Mouse (Mus musculus) embryonic facial prominence, embryonic 12.5 days (tissue): ENCODE data around the gene Apol7b. TPM values are rescaled to one million over a fixed set of nuclear protein-coding genes. Genes with fewer than 3 reads are reported as not detected.
"Not testable (repeated sequence)": the region's sequence is repeated elsewhere in the genome, so short reads cannot be mapped to it uniquely, and the experiment has no call there.

Experiments used
- ATAC-seq: fragments of 200-750 bp; cut with Nextera tagmentation; 2 replicates; pipeline ENCODE4 v1.8.0; 2017; ENCODE audit not compliant: insufficient number of reproducible peaks, insufficient read depth, low FRiP score, low TSS enrichment
- H3K27ac ChIP-seq: fragments of 300-500 bp; sonication (generic); 2 replicates; pipeline ENCODE4 v1.5.1; 2016; ENCODE audit warnings: mild to moderate bottlenecking
- H3K27me3 ChIP-seq: fragments of 300-500 bp; sonication (generic); 2 replicates; pipeline ENCODE4 v1.6.1; 2016; ENCODE audit warnings: mild to moderate bottlenecking, moderate library complexity
- H3K36me3 ChIP-seq: fragments of 300-500 bp; sonication (generic); 2 replicates; pipeline ENCODE4 v1.6.1; 2016; ENCODE audit warnings: mild to moderate bottlenecking
- H3K4me1 ChIP-seq: fragments of 300-500 bp; sonication (generic); 2 replicates; pipeline ENCODE4 v1.6.1; 2016
- H3K4me2 ChIP-seq: fragments of 300-500 bp; sonication (generic); replicated peaks from 2 replicates; pipeline ENCODE4 v1.6.1; 2016; ENCODE audit warnings: mild to moderate bottlenecking, moderate library complexity
- H3K4me3 ChIP-seq: fragments of 300-500 bp; sonication (generic); 2 replicates; pipeline ENCODE4 v1.5.1; 2016; ENCODE audit warnings: mild to moderate bottlenecking
- H3K9ac ChIP-seq: fragments of 300-500 bp; sonication (generic); 2 replicates; pipeline ENCODE4 v1.6.1; 2016; ENCODE audit warnings: mild to moderate bottlenecking, moderate library complexity
- H3K9me3 ChIP-seq: fragments of 300-500 bp; sonication (generic); 2 replicates; pipeline ENCODE4 v1.6.1; 2016; ENCODE audit warnings: mild to moderate bottlenecking, moderate library complexity
- WGBS: fragments of 180-500 bp; shearing (Covaris S2); methylation state at CpG from one replicate; pipeline ENCODE4 v1.1.7; 2016; 5-methylcytosine and 5-hydroxymethylcytosine counted together
- polyA plus RNA-seq: library from polyadenylated mRNA; unstranded; fragments of >200 nt; fragmentation: Nextera tagmentation; extraction: Ambion mirVana; gene quantifications from 2 replicates; pipeline ENCODE4 v1.2.1, GENCODE M21; 2016

Apol7b gene
- not detected in 2 replicates for polyA plus RNA-seq

DNA sequence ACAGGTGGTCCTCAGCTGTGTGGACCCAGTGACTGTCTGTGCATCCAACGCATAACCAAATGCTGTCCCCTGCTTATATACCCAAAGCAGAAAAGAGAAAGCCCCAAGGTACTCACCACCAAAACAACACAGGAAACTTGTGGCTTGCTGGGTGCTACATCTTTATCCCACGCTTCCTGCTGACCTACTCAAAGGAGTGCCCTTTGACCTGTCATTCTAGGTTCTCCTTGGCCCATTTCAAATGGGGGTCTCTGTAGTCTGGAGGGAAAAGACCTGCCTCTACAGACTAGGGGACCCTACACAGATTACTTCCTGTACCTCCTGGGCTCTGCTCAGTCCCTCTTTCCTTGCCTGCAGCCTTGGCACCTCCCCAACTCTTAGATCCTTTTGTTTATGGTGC lies at the start of gene Apol7b:
Gene Apol7b, minus strand, starts transcription at position 101 of the 400 bp plus-strand sequence.
- H3K9me3 ChIP-seq, result not testable (repeated sequence)
- 73% methylated on average over 2 of the region's 2 CpGs for WGBS

DNA sequence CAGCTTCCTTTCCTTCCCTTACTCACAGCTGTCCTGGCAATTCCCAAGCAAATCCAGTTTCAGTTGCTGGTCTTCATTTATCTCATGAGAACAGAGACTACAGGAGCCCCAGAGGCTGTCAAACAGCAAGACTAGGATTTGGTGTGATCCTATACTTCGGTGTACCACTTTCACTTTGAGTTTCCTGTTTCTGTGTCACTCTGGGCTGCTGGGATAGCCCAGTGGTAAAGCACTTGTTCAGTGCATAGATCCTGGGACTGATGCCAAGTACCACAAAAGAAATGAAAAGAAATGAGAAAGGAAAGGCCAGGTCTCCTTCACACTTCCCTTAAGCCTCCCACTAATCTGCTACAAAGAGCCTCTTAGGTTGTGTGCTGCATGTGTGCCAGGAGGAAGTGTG lies 47.4 kb upstream of the Apol7b start:
- not testable (repeated sequence) for H3K9ac ChIP-seq, ATAC-seq, H3K27ac ChIP-seq, H3K4me3 ChIP-seq, H3K36me3 ChIP-seq, H3K27me3 ChIP-seq, H3K9me3 ChIP-seq, H3K4me1 ChIP-seq, H3K4me2 ChIP-seq
- WGBS, result 72% methylated on average over 1 of the region's 1 CpGs

More for the DNA sequence above, at the start of gene Apol7b:
- H3K36me3 ChIP-seq, H3K4me3 ChIP-seq, H3K4me1 ChIP-seq, ATAC-seq, H3K9ac ChIP-seq, H3K27ac ChIP-seq, H3K27me3 ChIP-seq, H3K4me2 ChIP-seq: not testable (repeated sequence)

DNA sequence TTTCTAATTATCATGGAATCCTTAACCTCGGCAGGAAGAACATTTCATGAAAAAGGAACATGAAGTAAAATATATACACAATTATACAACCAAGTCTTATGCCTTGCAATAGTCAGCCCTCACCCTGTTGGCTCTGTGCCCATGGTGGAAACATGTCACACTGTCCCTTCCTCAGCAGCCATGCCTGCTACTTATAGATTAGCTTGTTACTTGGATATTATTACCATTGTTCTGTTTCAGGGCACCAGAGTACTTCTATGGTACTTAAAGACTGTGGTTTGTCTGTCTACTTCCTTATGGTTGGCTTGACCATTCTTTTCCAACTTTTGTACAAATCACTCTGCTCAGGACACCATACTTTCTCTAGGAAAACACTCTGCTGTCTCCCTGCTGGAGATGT lies 45.9 kb upstream of the Apol7b start:
- not testable (repeated sequence) for H3K9ac ChIP-seq, H3K27ac ChIP-seq, H3K27me3 ChIP-seq, H3K9me3 ChIP-seq, H3K4me3 ChIP-seq, H3K4me2 ChIP-seq, H3K4me1 ChIP-seq, ATAC-seq, H3K36me3 ChIP-seq
- no CpG with 5 or more reads among the region's 1 CpGs for WGBS

DNA sequence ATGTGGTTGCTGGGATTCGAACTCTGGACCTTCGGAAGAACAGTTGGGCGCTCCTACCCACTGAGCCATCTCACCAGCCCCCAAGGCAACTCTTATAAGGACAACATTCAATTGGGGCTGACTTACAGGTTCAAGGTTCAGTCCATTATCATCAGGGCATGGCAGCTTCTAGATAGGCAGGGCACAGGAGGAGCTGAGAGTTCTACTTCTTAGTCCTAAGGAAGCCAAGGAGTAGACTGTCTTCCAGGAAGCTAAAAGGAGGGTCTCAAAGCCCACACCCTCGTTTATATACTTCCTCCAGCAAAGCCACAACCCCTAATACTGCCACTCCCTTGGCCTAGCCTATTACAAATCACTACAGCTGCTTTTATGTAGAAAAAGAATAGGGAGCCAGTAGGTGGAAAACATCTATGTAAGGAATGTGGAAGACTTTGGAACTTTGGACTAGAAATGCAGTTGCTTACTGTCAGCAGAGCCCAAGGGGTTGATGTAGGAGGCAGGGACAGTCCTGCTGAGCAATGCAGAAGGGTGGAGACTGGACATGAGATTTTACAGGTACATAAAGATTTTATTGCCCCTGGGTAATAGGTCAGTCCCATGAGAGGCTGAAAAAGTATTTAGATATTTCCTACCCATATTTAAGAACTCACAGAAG lies 35.0 kb upstream of the Apol7b start:
- H3K36me3 ChIP-seq, result no peaks in the 10 kb centered on the region
- no peaks in the 10 kb centered on the region for H3K4me1 ChIP-seq
- no peak overlapping the region for H3K4me3 ChIP-seq
- H3K9me3 ChIP-seq, result no peaks in the 10 kb centered on the region
- no peak overlapping the region for H3K27ac ChIP-seq
- 78% methylated on average over 4 of the region's 4 CpGs for WGBS
- no peak for ATAC-seq
- H3K4me2 ChIP-seq, result no peak overlapping the region
- no peak overlapping the region for H3K9ac ChIP-seq
- H3K27me3 ChIP-seq, result no peaks in the 10 kb centered on the region

DNA sequence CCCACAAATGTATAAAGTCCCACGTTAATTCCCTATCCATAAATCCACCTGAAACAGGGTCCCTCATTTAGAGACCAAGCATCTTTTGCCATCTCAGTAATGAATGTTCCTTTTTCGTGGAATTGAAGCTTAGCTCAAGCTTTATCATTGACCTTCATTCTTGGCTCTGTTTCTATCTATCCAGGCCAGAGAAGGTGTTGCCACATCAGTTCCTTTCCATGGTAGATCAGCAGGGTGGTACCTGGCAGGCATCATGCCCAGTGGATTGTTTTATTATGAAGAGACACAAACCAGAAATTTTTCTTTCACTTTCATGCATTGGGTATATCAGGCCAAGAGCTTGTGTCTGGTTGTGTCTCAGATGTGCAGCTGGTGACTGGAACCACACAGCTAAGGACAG lies 29.4 kb upstream of the Apol7b start, which contains the start of gene Apol10a:
Gene Apol10a, plus strand, starts transcription at position 355 of the 400 bp plus-strand sequence.
- not testable (repeated sequence) for H3K9ac ChIP-seq, H3K27ac ChIP-seq, H3K36me3 ChIP-seq, H3K9me3 ChIP-seq, H3K27me3 ChIP-seq, H3K4me1 ChIP-seq, H3K4me2 ChIP-seq, H3K4me3 ChIP-seq, ATAC-seq
- 82% methylated on average over 2 of the region's 2 CpGs for WGBS

DNA sequence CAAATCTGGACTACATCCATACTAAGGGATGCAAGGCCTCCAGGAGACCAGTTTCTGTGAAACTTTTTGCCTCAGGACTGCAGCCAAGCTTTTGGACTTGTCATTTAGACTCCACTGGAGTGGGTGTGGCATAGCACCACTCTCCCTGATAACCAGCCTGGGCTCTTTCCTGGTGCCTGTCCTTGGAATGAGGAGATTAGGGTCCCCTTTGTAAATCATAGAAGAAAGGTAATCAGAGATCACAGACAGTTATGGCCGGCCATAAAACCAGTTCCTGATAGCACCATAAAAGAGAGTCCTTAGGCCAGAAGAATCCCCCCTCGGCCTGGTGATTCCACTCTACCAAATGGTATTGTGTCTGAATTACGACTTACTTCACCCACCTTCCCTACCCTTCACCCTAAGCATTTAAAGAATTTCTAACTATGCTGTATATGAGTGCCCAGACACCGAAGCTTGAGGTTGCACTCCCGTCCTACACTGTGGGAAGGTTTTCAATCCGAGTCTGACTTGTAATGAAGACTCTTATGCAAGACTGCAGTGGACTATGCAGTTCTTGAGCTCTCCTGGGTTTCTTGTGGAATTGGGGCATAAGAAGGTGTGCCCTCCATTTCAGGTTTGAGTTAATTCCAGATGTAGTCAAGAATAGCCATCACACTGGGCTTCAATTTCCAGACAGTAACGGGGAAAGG lies 27.6 kb upstream of the Apol7b start:
- not testable (repeated sequence) for H3K27me3 ChIP-seq, H3K4me3 ChIP-seq, H3K36me3 ChIP-seq, ATAC-seq, H3K4me1 ChIP-seq, H3K9me3 ChIP-seq, H3K4me2 ChIP-seq, H3K27ac ChIP-seq, H3K9ac ChIP-seq
- WGBS, result 85% methylated on average over 7 of the region's 7 CpGs

DNA sequence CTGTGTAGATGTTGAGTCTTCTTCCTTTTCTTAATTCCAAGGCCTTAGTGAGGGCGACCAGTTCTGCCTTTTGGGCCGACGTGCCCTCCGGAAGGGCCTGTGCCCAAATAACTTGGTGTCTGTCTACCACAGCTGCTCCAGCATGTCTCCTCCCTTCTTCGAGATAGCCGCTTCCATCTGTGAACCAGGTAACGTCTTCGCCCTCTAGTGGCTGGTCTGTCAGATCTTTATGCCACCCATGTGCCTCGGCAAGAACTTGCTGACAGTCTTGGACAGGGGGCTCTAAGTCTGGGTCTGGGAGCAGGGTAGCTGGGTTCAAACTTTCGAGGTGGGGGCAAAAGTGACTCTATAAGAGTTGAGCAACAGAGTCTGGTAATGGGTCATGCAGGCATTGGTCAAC lies 2.6 kb upstream of the Apol7b start:
- not testable (repeated sequence) for ATAC-seq, H3K36me3 ChIP-seq
- 57% methylated on average over 10 of the region's 10 CpGs for WGBS

DNA sequence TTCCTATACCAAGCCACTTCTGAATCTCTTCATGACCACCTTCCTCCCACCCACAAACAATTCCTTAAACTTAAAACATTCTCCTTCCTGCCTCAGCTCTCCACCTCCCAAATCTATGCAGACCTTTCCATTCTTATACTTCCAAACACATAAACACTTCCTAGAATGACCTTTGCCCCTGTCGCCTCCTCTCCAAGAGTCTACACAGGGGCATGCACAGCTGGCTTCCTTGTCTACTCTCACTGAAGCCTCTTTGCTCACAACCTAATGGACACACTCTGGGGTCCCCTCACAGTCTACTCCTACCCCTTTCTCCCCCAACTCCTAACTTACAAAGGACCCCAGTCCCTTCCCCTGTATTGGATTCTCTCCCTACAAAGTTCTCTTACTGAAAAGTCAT lies 1.6 kb downstream of the Apol7b start:
- H3K4me1 ChIP-seq, H3K4me2 ChIP-seq, ATAC-seq, H3K27me3 ChIP-seq, H3K9me3 ChIP-seq, H3K4me3 ChIP-seq, H3K36me3 ChIP-seq, H3K9ac ChIP-seq, H3K27ac ChIP-seq: not testable (repeated sequence)
- 59% methylated on average over 1 of the region's 1 CpGs for WGBS

More for the DNA sequence above, 2.6 kb upstream of the Apol7b start:
- not testable (repeated sequence) for H3K9me3 ChIP-seq, H3K4me3 ChIP-seq, H3K9ac ChIP-seq, H3K27me3 ChIP-seq, H3K4me1 ChIP-seq, H3K4me2 ChIP-seq, H3K27ac ChIP-seq

DNA sequence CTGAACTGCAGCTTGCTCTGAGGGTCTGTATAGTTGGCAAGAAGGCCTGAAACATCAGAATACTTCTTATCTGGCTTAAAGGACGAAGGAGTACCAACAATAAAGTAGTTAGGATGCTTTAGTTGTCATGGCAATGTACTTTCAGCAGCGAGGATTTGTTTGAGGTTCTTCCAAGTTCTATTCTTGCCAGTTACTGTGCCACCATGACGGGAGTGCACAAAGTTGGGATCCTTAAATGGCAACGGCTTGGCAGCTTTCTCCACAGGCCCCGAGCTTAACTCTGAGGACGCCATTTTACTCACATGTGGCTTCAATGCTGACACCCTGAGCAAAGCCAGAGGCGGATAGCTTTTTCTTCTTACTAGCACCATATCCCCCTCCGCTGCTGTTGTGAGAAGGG lies 2.5 kb downstream of the Apol7b start:
- H3K4me3 ChIP-seq, H3K36me3 ChIP-seq, ATAC-seq, H3K9ac ChIP-seq, H3K4me2 ChIP-seq, H3K4me1 ChIP-seq, H3K27ac ChIP-seq, H3K27me3 ChIP-seq, H3K9me3 ChIP-seq: not testable (repeated sequence)
- 86% methylated on average over 8 of the region's 8 CpGs for WGBS

DNA sequence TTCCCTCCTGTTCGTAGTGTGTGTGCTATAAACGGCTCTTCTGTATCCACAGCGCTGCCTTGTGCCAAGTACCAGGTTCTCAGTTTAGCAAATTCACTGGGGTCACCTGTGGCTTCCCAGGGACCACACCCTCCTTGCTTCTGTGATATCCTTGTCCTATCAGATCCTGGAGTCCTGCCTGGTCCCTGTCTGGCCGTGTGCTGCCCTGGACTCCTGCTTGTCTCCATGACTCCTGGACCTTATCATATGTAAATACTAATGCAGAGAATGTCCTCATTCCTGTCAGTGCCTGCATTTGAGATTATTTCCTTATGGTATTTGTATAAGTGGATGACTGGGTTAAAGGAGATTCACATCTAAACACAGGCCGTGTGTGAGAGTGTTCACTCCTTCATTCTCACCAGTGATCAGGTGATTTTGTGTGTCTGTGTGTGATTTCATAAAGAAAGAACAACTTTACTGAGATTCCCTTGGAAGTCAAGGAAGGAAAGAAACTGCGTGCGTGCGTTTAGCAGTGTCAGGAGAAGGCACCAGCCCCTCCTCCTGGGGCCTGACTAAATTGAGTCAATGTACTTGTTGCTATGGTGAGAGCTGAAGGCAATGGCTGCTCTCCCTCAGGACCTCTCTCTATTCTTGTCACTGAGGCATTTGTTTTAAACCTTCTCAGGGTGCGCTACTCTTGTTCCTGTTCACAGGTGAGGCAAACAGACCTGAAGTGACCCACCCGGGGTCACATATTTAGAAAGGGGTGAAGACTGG lies 18.4 kb downstream of the Apol7b start:
- not testable (repeated sequence) for H3K27me3 ChIP-seq, H3K4me1 ChIP-seq, H3K27ac ChIP-seq, H3K36me3 ChIP-seq, ATAC-seq, H3K9ac ChIP-seq, H3K4me3 ChIP-seq, H3K9me3 ChIP-seq, H3K4me2 ChIP-seq
- WGBS, result 68% methylated on average over 9 of the region's 10 CpGs

DNA sequence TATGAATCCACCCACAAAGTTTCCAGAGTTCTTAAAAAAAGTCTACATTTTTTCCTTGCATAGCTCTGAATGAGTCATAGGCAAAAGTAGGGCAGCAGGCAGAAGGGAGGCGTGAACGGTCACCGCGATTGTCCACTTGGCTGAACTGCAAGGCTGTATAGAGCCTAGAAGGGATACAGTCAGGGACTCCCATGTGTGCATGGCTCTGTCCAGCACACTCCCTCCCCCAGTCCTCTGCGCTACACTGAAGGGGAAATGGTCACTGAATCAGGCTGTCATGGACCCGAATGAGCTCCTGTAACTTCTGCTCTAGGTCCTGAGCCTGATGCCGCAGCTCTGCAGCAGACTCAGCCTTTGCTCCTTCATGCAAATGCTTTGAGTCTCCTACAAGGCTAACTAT lies 24.4 kb downstream of the Apol7b start:
- H3K4me2 ChIP-seq, H3K4me3 ChIP-seq, H3K36me3 ChIP-seq, H3K9ac ChIP-seq, ATAC-seq, H3K9me3 ChIP-seq, H3K27me3 ChIP-seq, H3K4me1 ChIP-seq, H3K27ac ChIP-seq: not testable (repeated sequence)
- 84% methylated on average over 5 of the region's 7 CpGs for WGBS

DNA sequence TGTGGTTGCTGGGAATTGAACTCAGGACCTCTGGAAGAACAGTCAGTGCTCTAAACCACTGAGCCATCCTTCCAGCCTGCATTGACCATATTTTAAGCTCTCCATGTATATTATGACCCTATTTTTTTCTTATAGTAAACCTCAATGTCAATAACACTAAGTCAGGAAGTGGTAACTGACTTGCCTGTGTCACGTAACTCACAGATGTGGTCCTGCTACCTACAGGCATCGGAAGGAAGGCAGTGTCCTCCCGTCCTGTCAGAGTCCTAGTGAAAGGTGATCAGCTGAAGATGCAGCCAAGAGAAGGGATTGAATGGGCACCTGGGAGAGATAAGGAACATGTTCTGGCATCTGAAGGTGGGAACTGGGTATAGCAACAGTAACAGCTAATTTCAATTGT lies 27.6 kb downstream of the Apol7b start:
- H3K9me3 ChIP-seq, H3K4me2 ChIP-seq, ATAC-seq, H3K36me3 ChIP-seq, H3K4me1 ChIP-seq, H3K27me3 ChIP-seq, H3K4me3 ChIP-seq, H3K9ac ChIP-seq, H3K27ac ChIP-seq: not testable (repeated sequence)
- no CpG with 5 or more reads among the region's 3 CpGs for WGBS
